Mouse (Mus musculus) forebrain, postnatal 0 days (tissue): ENCODE data around the gene Pcsk5. TPM values are rescaled to one million over a fixed set of nuclear protein-coding genes. Genes with fewer than 3 reads are reported as not detected.

Source experiments
- ATAC-seq: fragments of 200-750 bp; cut with Nextera tagmentation; 2 replicates; pipeline ENCODE4 v1.8.0; 2017; ENCODE audit warnings: mild to moderate bottlenecking, moderate library complexity
- DNase-seq: peaks from one replicate; pipeline ENCODE4 v3.0.0-alpha.2; 2015
- H3K27ac ChIP-seq: fragments of 300-500 bp; sonication (generic); 2 replicates; pipeline ENCODE4 v1.5.1; 2014; ENCODE audit warnings: low read depth, mild to moderate bottlenecking, antibody characterized with exemption, low read length, moderate library complexity, mixed read lengths
- H3K27me3 ChIP-seq: fragments of 300-500 bp; sonication (generic); 2 replicates; pipeline ENCODE4 v1.6.1; 2014; ENCODE audit warnings: mild to moderate bottlenecking, low read length, mixed read lengths; ENCODE audit not compliant: insufficient read depth
- H3K36me3 ChIP-seq: fragments of 300-500 bp; sonication (generic); 2 replicates; pipeline ENCODE4 v1.6.1; 2014; ENCODE audit warnings: mild to moderate bottlenecking, moderate library complexity; ENCODE audit not compliant: insufficient read depth
- H3K4me1 ChIP-seq: fragments of 300-500 bp; sonication (generic); 2 replicates; pipeline ENCODE4 v1.6.1; 2014; ENCODE audit warnings: antibody characterized with exemption; ENCODE audit not compliant: insufficient read depth
- H3K4me2 ChIP-seq: fragments of 300-500 bp; sonication (generic); 2 replicates; pipeline ENCODE4 v1.6.1; 2014; ENCODE audit warnings: low read depth, mild to moderate bottlenecking, moderate library complexity
- H3K4me3 ChIP-seq: fragments of 300-500 bp; sonication (generic); 2 replicates; pipeline ENCODE4 v1.5.1; 2014; ENCODE audit warnings: low read depth, low read length, mixed read lengths
- H3K9ac ChIP-seq: fragments of 300-500 bp; sonication (generic); 2 replicates; pipeline ENCODE4 v1.6.1; 2014; ENCODE audit warnings: mild to moderate bottlenecking
- H3K9me3 ChIP-seq: fragments of 300-500 bp; sonication (generic); 2 replicates; pipeline ENCODE4 v1.6.1; 2016; ENCODE audit warnings: low read length
- CTCF ChIP-seq: sonication (generic); IDR thresholded peaks from 2 replicates; pipeline ENCODE4 v1.5.1; 2016; ENCODE audit warnings: antibody characterized with exemption, control low read depth, low read depth
- WGBS: fragments of 180-500 bp; shearing (Covaris S2); extraction: QIAGEN DNeasy Blood & Tissue Kit; methylation state at CpG from one replicate; pipeline ENCODE4 v1.1.7; 2014; 5-methylcytosine and 5-hydroxymethylcytosine counted together
- polyA plus RNA-seq: library from polyadenylated mRNA; unstranded; fragments of >200 nt; fragmentation: Nextera tagmentation; extraction: Ambion mirVana; gene quantifications from 2 replicates; pipeline ENCODE4 v1.2.1, GENCODE M21; 2015
- total RNA-seq: library from RNA; depleted of rRNA; stranded (reverse); fragments of >200 nt; gene quantifications from 2 replicates; pipeline ENCODE4 v1.2.3, GENCODE M21; 2014

Gene Pcsk5
- total and polyA plus RNA-seq, 2 experiments from 2014 or later, result 11.2 to 15.1 TPM

- H3K4me2 ChIP-seq, result no peak overlapping the region
- H3K4me1 ChIP-seq, result no peaks in the 10 kb centered on the region
- no peaks in the 10 kb centered on the region for H3K27me3 ChIP-seq
- H3K9ac ChIP-seq, result no peak overlapping the region
- WGBS, result 45% methylated on average over 6 of the region's 6 CpGs
- H3K9me3 ChIP-seq, result no peaks in the 10 kb centered on the region
- TF ChIP-seq CTCF, result peak; percentile 81
- ATAC-seq, result peak; percentile 93
- peak; percentile 76 for DNase-seq
- no peaks in the 10 kb centered on the region for H3K36me3 ChIP-seq
- no peak overlapping the region for H3K4me3 ChIP-seq
- H3K27ac ChIP-seq, result no peak overlapping the region
Observed at GRCm38 (mm10) chr19:17467556-17468211, 369.7 kb downstream of the Pcsk5 start.

DNA sequence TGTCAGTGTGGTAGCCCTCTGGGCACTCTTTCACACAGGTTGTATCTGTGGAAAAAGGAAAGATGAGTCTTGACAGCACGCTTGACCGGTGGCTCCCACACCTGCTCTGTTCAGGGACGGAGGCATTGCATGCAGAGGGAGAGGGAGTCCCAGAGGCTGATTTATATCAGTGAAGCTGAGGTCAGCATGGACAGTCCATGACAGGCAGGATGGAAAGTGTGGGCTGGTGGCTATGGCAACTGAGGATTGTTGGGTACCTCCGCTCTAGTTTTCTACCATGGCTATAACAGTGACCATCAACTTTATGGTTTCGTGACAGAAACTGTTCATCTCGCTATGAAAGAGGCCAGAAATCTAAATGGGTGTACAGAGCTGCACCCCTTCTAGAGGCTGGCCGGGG lies 385.4 kb downstream of the Pcsk5 start:
- WGBS, result 92% methylated on average over 7 of the region's 7 CpGs
- no peak for TF ChIP-seq CTCF
- peak; percentile 23; the same call in 1 of the 2 replicates for ATAC-seq

GRCm38 (mm10) chr19:17443581-17443980 lies 393.9 kb downstream of the Pcsk5 start:
- no peak for TF ChIP-seq CTCF
- WGBS, result 94% methylated on average over 7 of the region's 7 CpGs
- Histone ChIP-seq H3K4me3 (no peak overlapping the region), H3K36me3 (no peaks in the 10 kb centered on the region), H3K9ac (no peak overlapping the region), H3K9me3 (no peaks in the 10 kb centered on the region), H3K4me2 (no peak overlapping the region), H3K27ac (no peak overlapping the region), H3K27me3 (no peaks in the 10 kb centered on the region), H3K4me1 (no peaks in the 10 kb centered on the region)
- no peak for ATAC-seq
- DNase-seq, result no peak

More for the DNA sequence above, 385.4 kb downstream of the Pcsk5 start:
- Histone ChIP-seq H3K27me3 (no peaks in the 10 kb centered on the region), H3K27ac (no peak overlapping the region), H3K4me3 (no peak overlapping the region), H3K9ac (no peak overlapping the region), H3K9me3 (no peaks in the 10 kb centered on the region), H3K36me3 (no peaks in the 10 kb centered on the region), H3K4me1 (no peaks in the 10 kb centered on the region), H3K4me2 (no peak overlapping the region)
- DNase-seq, result no peak

- no peak overlapping the region for H3K9ac ChIP-seq
- H3K27me3 ChIP-seq, result no peaks in the 10 kb centered on the region
- H3K4me3 ChIP-seq, result no peak overlapping the region
- H3K36me3 ChIP-seq, result no peaks in the 10 kb centered on the region
- WGBS, result 67% methylated on average over 4 of the region's 4 CpGs
- H3K9me3 ChIP-seq, result no peaks in the 10 kb centered on the region
- H3K4me2 ChIP-seq, result no peak overlapping the region
- H3K4me1 ChIP-seq, result no peaks in the 10 kb centered on the region
- ATAC-seq, result no peak
- TF ChIP-seq CTCF, result no peak
- H3K27ac ChIP-seq, result no peak overlapping the region
- no peak for DNase-seq
Observed at GRCm38 (mm10) chr19:17439476-17440189, 397.8 kb downstream of the Pcsk5 start.

- ATAC-seq (no peak), DNase-seq (no peak)
- 87% methylated on average over 1 of the region's 1 CpGs for WGBS
- Histone ChIP-seq H3K9me3 (no peaks in the 10 kb centered on the region), H3K4me2 (no peak overlapping the region), H3K36me3 (no peaks in the 10 kb centered on the region), H3K9ac (no peak overlapping the region), H3K4me1 (no peaks in the 10 kb centered on the region), H3K27ac (no peak overlapping the region), H3K27me3 (no peaks in the 10 kb centered on the region), H3K4me3 (no peak overlapping the region)
- TF ChIP-seq CTCF, result no peak
Observed at GRCm38 (mm10) chr19:17436651-17437050, 400.8 kb downstream of the Pcsk5 start.

DNA sequence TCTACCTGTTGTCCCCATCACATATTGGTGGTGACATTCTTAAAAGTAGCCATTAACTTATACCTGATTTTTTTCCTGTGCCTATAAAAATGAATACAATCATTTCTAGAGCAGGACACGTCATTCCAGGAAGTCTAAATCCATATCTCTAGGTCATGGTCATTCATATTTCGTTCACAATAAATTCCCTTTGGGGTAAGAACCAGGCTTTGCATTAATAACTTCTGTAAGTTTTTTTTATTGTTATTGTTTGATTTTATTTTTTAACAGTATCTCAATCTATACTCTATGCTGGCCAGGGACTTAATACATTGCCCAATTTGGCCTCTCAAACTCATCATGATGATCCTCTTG lies 408.9 kb downstream of the Pcsk5 start:
- Histone ChIP-seq H3K4me2 (no peak overlapping the region), H3K27me3 (no peaks in the 10 kb centered on the region), H3K4me1 (no peaks in the 10 kb centered on the region), H3K4me3 (no peak overlapping the region), H3K9me3 (no peaks in the 10 kb centered on the region), H3K27ac (no peak overlapping the region), H3K36me3 (no peaks in the 10 kb centered on the region), H3K9ac (no peak overlapping the region)
- no peak for TF ChIP-seq CTCF
- ATAC-seq (no peak), DNase-seq (no peak)
- WGBS, result 83% methylated on average over 2 of the region's 2 CpGs

DNA sequence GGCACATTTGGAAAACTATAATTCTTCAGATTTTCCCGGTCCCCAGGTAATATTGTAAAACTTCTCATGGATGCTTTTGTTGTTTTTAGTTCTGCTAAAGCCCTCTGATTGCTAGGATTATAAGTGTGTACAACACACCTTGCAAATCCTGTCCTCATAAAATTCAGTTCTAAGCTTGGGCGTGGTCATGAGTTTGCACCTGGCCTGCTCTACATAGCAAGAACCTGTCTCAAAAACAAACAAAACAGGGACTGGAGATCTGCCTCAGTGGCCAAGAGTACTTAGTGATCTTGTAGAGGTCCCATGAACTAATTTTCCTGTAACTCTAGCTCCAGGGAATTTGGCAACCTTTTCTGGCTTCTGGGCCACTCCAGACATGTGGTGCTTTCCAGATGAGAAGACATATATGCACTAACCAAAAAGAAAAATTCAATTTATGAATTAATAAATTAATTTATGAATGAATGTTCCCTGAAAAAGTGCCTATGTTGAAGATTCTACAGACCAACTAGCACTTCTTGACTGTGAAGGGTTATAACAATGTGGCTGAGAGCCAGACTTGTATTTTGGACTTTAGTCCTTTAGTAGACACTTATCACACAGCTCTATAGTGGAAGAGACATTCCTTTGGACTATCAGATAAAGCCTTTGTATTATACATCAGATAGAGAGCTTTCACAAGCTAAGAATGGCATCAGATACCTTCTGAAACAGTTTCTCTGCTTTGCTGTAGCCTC lies 409.4 kb downstream of the Pcsk5 start:
- Histone ChIP-seq H3K36me3 (no peaks in the 10 kb centered on the region), H3K4me1 (no peaks in the 10 kb centered on the region), H3K9ac (no peak overlapping the region), H3K27ac (no peak overlapping the region), H3K9me3 (no peaks in the 10 kb centered on the region), H3K4me3 (no peak overlapping the region), H3K27me3 (no peaks in the 10 kb centered on the region), H3K4me2 (no peak overlapping the region)
- DNase-seq (no peak), ATAC-seq (no peak)
- no peak for TF ChIP-seq CTCF
- 92% methylated on average over 2 of the region's 2 CpGs for WGBS
